ENCODE assay signal across 7 mouse cellular contexts in genomic region chr7:100699771-100700770, GRCm38 (mm10). TPM values are rescaled to one million over a fixed set of nuclear protein-coding genes. Genes with fewer than 3 reads are reported as not detected.
DNase-seq lines count a peak whose midpoint lies in the region.

No protein-coding gene starts in this region.

- intact Hi-C loops in left cerebral cortex, postnatal 10 days (cut with DNase I): no loop called here

- peak; percentile 7 for DNase-seq in lung, postnatal 10 days
- no peak for DNase-seq in lung, postnatal 14 days
- peak; percentile 99 for DNase-seq in R1 (ENCODE audit: low read depth, low spot score)
- DNase-seq in fat pad, adult 2 months (ENCODE audit: extremely low read depth, low read depth, low spot score): peak; percentile 70
- DNase-seq in thymus, postnatal 4 days: peak; percentile 35
- no peak for DNase-seq in B cell, adult 2 months
- DNase-seq in left cerebral cortex, postnatal 10 days (ENCODE audit: extremely low spot score in 1 of 2, low spot score in 2 of 2): no peak

RNA-seq across cellular contexts. Expression of gene Fam168a, which starts 6.4 kb away (rescaled TPM):
- 100 to 1,000 TPM; 267 to 276 TPM for total RNA-seq in left cerebral cortex, postnatal 10 days (2021)

RNA-seq across cellular contexts. Expression of gene Plekhb1, which starts 37.9 kb away (rescaled TPM):
- 10 to 100 TPM; 27.2 to 30.9 TPM for total RNA-seq in left cerebral cortex, postnatal 10 days (2021)

Comparison
In these comparisons a context has a peak if more than half of its experiments do, and no peak if none do; other contexts are left out.
1. DNase-seq: peak in lung, postnatal 10 days (single experiment), R1 (single experiment), fat pad, adult 2 months (single experiment) and thymus, postnatal 4 days (single experiment); none in lung, postnatal 14 days (single experiment), B cell, adult 2 months (0 of 2) and left cerebral cortex, postnatal 10 days (0 of 2).